Mouse (Mus musculus): ENCODE data around the gene Prorsd1.
"Not testable (repeated sequence)": the region's sequence is repeated elsewhere in the genome, so short reads cannot be mapped to it uniquely, and the experiment has no call there.

The Prorsd1 gene

DNA sequence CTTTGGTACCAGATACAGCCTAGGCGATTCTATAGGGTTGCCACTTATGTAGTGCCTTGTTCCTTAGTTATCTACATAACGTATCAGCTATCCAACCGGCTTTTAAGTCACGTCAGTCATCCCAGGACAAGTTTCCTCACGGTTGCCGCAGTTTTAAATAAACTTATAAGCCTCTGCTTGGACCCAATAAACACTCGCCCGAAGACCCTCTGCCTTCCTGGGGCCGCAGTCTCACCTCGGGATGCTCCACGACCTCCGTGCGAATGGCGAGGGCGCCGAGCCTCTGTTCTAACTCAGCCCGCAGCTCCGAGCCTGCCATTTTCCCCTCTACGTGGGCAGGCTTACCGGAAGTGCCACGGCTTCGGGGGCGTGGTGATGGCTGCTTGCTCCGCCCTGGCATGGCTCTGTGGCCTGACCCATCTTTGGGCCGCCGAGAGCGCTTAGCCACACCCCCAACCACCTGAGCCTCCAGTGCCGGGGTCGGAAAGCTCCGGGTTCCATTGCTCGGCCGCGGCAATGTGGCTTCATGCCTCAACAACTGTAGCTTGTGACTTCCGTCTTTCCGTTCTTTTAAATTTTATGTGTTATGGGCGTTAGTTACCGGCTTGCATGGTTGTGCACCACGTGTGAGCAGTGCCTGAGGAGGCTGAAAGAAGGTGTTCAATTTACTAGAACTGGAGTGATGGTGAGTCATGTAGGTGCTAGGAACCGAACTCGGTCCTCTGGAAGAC lies at the start of gene Prorsd1:
Gene Prorsd1 (minus strand): TSS at position 352 of the 731 bp plus-strand sequence.
- DNase-seq (ENCODE audit: low spot score): peak; percentile 93

DNA sequence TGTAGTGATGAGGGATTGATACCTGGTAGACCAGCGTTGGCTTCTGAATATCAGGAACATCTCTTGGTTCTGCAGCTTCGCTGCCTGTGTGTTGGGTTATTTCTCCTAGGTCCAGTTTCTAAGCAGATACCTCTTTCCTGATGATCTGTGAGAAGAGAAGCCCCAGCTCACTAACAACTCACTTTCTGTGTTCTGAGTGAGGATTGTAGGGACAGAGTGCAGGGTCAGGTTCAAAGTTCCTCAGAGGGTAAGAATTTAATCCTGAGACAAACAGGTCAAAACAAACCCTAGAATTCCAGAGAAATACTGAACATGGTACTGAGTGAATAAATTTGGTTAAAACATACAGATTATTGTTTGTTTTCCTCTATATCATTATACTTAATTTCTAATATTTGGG lies 48.6 kb upstream of the Prorsd1 start:
- no peak for DNase-seq (ENCODE audit: low spot score)

DNA sequence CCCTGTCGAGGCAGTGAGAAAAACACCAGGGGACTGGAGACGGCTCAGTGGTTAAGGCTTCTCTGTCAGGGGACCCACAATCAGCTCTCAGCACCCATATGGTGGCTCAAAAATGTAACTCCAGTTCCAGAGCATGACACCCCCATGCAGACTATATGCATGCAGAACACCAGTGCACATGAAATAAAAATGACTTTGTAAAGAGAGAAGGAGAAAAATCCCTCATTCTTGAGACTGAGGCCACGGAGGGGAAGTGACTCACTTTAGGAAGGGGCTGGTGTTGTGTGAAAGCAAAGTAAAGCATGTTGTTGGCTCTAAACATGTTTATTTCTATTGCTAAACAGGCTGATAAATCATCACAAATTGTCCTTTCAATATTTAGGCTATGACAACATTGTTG lies 46.2 kb upstream of the Prorsd1 start:
- no peak for DNase-seq (ENCODE audit: low spot score)

DNA sequence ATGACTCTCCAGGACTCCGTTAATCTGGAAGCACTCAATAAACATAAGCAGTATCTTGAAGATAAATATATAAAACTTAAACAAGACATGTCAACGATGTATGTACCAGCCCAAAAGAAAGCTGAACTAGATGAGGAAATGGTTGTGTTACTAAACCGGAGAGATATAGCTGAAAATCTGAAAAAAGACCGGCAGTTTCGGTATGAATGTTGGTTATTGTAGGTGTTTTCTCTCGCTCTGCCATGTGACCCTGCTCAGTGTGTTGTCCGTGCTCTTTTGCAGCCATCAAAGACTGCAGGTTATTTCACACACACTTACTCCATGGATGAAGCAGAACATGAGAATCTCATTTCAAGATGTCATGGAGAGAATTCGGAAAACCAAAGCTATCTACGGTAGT lies 45.6 kb upstream of the Prorsd1 start:
- DNase-seq (ENCODE audit: low spot score): no peak

DNA sequence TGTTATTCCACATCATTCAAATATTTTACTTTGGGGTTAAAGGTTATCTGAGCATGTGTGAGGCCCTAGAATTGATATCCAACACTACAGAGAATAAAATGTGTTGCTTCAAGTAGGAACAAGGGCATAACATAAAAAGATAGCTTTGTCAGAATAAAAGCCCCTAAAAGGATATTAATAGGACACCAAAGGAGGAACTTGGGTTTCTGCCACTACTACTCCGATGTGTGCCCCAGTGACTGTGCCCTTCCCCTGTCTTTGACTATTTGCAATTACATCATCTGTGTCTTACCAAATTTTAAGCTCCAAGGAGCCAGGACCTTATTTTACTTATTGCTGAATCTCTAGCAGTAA lies 34.6 kb upstream of the Prorsd1 start:
- no peak for DNase-seq (ENCODE audit: low spot score)

DNA sequence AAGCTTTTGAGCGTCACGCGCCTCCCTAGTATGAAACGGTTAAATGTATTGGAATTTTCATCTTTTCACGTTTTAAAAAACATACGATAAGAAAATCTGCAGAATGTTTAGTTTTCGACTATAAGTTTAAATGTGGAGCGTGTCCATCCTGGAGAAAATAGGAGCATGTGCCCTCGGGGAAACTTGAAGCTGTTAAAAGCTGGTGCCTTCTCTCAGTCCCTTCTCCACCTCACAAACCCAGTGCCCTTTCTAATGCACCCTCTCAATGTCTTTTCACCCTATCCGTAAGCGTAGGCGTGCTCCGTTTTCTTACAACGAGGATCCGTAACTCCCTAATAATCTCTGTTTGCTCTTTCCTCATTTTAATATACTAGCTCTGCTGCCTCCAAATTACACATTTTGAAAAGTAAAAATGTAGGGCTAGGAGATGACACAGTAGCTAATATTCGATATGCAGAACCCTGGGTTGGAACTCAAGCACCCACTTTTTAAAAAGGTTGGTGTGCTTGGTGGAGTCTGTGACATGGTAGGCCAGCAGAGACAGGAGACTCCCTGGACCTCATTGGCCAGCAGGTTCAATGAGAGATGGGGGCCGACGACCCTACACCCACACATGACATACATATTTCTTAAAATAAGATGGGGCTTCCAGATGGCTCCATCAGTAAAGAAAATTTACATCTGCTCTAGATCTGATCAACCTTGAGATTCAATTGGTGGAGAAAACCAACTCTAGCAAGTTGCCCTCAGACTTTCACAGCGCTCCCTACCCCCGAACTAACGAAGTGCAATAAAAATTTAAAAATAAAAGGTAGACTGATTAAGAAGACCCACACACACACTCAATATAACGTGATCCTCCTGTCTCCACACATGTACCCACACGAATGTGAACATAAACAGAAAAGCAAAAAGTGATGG lies 33.9 kb upstream of the Prorsd1 start:
- no peak for DNase-seq (ENCODE audit: low spot score)

DNA sequence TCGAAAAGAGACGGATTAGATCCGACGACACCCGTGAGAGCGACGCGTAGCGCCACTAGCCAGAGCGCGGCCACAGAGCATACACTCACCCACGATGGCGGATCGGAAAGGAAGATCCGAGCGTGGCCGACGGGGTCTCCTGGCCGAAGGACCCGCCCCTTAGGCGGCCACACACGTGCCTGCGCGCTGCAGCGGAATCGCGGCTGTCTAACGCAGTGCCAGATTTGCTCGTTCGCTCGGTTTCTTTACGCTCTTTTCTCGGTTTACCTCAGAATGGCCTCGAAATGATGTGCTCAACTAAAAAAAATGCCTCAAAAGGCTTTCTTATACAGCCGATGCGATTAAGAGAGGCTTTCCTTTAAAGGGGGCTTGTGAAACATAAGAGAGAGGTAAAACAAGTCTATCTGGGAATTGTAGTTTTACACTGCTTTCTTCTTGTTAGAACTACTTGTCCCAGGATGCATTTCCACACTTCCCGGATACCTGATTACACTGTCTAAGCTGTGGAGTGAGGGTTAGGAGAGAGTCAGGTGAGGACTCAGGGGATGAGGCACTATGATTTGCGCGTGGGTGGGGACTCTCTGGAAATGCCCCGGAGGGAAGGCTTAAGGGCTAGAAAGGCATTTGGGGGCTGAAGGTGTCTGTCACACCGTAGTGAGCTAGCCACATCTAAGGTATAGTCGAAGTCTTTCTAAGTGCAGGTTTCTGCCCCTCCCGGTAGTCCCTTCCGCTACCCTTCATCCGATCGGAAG lies 33.1 kb upstream of the Prorsd1 start, which contains the start of the genes Clhc1 and Rps27a:
Gene Clhc1 (plus strand): TSS at position 199 of the 752 bp plus-strand sequence.
Gene Rps27a (minus strand): TSS at position 358 of the 752 bp plus-strand sequence.
- peak; percentile 95 for DNase-seq (ENCODE audit: low spot score)

DNA sequence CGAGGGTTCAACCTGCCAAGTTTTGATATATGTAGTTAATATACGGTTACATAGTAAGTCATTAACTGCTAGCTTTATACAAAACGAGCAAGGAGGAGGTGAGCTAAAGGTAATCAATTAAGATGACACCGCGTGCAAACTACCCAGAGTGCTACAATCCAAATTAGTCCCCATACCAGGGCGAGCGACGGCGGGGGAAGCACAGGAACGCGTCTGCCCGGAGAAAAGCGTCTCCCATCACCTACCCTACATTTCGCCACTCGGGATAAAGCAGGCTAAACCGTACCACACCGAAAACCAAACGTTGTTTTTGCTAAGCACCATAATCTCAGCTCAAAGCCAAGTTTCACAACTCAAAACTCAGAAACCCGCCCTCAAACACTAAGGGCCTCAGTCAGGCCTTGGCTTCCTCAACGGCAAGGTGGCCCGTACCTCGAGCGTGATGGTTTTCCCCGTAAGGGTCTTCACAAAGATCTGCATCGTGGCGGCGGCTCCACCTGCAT lies 32.5 kb upstream of the Prorsd1 start:
- DNase-seq (ENCODE audit: low spot score): no peak

DNA sequence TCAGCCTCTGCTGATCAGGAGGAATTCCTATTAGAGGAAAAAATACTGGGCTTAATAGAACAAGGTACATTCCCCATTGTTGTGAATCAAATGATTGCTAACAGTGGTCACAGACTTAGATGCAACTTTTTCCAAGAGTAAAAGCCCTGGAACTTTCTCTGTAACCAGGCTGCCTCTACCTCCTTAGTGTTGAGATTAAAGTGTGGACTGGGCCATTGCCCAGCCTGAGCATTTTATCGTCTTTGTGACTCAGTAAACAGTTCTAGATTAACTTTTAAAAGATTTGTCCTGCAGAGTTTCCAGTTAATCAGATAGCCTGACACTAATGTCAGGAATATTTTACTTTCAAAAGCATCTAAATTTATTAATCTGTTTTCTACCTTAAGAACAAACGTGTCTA lies 31.9 kb upstream of the Prorsd1 start:
- DNase-seq (ENCODE audit: low spot score): no peak

DNA sequence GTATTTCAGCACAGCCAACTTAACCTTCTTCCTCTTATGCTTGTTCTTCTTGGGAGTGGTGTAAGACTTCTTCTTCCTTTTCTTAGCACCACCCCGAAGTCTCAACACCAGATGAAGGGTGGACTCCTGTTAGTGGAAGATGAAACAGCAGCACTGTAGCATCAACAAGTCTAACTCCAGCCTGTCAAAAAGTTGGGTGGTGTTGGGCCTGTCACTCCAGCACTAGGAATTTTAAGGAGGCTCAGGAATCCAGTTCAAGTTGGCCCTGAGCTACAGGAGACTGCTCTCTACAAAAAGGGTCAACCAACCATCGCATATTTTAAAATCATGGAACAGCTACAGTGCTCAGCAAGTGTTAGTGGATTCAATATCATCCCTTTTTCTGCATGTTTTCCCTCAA lies 31.5 kb upstream of the Prorsd1 start:
- DNase-seq (ENCODE audit: low spot score): not testable (repeated sequence)

DNA sequence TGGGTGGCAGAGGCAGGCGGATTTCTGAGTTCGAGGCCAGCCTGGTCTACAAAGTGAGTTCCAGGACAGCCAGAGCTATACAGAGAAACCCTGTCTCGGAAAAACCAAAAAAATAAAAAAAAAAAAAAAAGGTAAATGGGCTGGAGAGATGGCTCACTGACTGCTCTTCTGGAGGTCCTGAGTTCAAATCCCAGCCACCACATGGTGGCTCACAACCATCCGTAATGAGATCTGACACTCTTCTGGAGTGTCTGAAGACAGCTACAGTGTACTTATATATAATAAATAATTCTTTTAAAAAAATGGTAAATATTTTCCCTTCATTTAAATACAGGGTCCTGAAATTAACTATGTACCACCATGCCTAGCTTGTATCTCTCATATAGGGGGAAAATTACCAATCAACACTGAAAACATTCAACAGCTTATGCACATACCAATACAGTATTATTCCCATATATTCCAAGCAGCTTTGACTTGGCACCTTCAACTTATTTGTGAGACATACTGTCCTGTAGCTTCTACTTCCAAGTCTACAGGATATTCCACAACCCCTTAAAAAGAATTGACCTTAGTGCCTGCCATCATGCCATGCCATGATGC lies 30.4 kb upstream of the Prorsd1 start:
- not testable (repeated sequence) for DNase-seq (ENCODE audit: low spot score)

DNA sequence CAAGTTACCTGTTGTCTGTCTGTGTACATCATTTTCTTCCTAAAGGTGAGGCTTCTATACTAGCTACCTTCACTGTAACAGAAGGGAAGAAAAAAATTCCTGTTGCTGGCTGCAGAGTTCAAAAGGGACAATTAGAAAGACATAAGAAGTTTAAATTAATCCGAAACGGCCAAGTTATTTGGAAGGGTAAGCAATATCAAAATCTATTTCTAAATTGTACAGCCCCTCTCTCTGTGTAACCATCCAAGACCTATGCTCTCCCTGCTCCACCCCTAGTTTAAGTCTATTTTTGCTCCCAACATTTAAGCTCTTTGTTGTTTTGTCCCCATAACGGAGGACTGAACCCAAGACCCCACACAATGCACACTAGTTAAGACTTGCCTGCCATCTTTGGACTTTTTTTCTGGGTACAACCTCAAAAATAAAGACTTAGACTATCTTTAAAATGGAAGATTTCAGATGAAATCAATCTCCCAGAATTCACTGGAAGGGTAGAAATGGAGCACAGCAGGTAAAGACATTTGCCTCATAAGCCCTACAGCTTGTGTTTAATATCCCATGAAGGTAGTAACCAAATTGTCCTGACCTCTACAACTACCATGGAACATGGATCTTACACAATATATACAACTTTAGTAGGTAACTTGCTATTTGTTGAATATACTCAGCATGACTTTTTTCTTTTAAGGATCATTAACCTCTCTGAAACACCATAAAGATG lies 29.6 kb upstream of the Prorsd1 start:
- DNase-seq (ENCODE audit: low spot score): no peak

DNA sequence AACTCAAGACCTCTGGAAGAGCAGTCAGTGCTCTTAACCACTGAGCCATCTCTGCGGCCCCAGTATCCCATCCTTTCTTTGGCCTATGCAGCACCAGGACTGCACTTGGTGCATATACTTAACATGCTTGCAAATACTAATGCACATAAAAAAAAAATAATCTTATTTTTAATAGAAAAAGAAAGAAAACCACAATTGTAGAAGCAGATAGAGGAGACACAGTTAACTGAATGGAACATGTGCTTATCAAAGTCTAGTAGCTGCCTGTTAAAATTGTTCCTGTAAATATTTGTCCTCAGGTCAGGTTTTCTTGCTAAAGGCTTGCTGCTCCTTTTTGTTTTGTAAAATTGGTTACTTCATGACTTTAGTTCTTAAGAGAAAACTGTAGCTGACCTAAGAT lies 23.4 kb upstream of the Prorsd1 start:
- DNase-seq (ENCODE audit: low spot score): no peak

DNA sequence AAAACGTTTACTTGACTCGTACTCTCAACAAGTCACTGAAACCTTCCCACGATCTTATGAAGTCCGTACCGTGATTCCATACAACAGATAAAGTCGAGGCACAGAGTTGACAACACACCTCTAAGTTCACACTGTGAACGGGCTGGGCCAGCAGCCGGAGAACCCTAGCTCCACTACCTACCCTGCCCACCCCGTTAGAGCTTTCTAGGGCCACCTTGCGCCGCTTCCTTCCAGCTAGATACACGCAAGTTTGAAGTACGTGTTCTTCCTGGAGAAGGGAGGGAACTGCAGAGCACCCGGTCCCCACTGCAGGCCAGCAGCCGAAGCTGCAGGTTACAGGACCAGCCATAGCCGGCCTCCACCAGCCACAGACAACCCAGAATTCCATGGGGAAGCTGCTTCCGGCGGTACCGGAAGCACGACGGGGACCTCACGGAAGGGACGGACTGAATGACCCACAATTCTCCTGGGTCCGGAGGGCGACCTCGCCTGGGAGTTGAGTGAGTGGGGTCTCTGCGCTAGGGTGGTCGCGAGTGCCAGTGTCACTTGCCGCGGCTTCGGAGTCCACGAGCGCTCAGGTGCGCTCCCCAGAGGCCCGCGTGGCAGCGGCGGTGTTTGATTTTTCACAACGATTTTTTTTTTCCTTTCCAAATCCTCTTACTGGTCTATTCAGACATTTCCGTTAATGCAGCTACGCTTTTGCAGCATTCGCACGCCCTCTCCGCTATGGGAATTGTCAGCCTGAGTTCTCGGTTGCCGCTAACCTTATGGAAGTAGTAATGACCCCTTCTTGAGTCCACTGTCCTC lies 11.4 kb upstream of the Prorsd1 start, which contains the start of gene Mtif2:
Gene Mtif2 (plus strand): TSS at position 421 of the 807 bp plus-strand sequence.
- DNase-seq (ENCODE audit: low spot score): peak; percentile 77

DNA sequence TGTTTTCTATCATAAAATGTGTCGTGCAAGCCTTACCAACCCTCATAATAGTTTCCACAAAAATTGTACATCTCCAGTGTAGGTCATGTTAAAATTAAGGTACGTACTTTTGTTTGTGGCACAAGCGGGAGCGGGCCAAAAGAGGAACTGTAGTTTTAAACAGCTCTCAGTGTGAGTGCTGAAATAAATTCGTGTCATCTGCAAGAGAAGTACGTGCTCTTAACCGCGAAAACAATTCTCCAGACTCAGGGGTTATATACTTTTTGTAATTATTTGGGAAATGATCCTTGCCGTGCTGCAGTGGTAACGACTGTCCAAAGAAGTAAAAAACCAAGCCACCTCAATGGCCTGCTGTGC lies 530 bp downstream of the Prorsd1 start:
- DNase-seq (ENCODE audit: low spot score): no peak

DNA sequence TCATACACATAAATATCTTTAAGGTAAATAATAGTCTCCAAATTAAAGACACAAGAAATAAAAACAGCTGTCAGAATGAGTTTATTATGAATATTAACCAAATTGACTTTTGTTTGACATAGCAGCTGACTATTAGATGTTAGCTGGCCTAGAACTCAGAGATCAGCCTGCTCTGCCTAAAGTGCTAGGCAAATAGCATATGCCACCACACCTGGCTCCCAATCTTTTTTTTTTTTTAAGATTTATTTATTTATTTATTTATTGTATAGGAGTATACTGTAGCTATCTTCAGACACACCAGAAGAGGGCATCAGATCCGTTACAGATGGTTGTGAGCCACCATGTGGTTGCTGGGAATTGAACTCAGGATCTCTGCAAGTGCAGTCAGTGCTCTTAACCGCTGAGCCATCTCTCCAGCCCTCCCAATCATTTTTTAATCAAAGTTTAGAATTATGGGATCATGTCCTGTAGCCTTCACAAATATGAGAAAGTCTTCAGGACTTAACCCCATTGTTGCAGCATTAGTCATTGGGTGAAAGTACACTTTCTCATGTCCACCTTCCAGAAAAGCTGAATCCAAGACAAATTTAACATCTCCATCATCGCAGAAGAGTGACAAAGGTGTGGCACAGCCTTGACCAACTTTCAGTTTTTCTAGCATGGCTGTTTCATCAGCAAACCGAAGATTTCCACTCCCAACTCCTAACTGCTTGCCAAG lies 1.9 kb downstream of the Prorsd1 start:
- DNase-seq (ENCODE audit: low spot score): no peak

DNA sequence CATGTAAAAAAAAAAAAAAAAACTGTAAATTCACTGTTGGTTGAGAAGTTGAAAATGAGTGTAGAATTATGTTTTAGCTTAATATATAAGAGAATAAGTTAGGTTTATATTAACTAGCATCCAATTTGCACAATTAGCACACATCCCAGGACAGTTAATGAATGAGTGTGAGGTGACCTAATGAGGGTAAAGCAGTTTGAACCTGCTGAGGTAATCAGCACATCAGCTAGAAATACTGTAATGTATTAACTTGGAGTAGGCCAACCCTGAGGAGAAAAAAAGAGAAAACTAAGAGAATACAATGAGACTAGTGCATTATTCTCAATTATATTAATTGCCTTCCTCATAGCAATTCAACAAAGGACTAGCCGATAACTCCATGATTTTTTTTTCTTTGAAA lies 5.4 kb downstream of the Prorsd1 start:
- no peak for DNase-seq (ENCODE audit: low spot score)

DNA sequence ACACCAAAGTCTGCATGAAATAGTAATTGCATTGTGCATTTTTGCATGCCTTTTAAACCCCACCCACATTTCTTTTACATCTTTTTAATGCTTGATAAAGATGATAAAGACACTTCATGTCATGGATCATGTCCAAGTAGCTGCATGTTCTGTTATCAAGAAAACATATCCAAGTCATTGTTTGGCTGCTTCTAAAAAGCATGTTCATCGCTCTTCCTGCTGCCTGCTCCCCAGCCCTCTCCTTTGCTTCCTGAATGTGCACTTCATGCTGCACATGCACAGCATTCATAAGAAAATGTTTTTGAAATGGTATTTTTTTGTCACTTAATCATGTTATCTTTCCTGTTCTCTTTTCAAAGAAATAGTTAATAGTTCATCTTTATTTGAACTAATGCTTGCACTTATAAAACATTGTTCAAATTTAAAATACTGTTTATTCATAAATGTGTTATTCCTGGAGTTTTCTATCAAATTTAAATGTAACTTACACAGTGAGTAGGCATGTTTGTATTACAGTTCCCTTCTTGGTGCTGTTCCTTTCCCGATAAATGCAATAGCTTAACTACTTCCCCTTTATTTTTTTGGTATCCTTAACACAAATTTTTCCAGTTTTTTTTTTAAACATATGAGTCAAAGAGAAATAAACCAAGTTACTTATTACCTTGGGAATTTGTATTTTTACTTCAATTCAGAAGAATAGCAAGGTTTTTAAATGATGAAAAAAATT lies 9.8 kb downstream of the Prorsd1 start:
- no peak for DNase-seq (ENCODE audit: low spot score)
